Mouse (Mus musculus) erythroblast, adult 5-6 weeks (primary cell): Measurements from ENCODE around the gene Gadd45a. TPM values are rescaled to one million over a fixed set of nuclear protein-coding genes. Genes with fewer than 3 reads are reported as not detected.

Experiments used
- ATAC-seq: replicated peaks from 2 replicates; pipeline ENCODE4 v1.8.0; 2016; ENCODE audit warnings: moderate number of reproducible peaks, mild to moderate bottlenecking, moderate TSS enrichment, inconsistent platforms; ENCODE audit not compliant: poor library complexity, low FRiP score, severe bottlenecking
- total RNA-seq, 2 experiments: library from RNA; stranded (forward) in 1 of 2; stranded (reverse) in 1 of 2; fragments of 150-400 nt in 1 of 2; fragments of 200-764, 138-1000 nt in 1 of 2; gene quantifications; 2 replicates each; pipeline versions ENCODE4 v1.2.3 to v1.2.4; 2015 to 2017; ENCODE audit warnings: low replicate concordance in 2 of 2

Gadd45a gene
- total RNA-seq (2015; ENCODE audit: low replicate concordance) (401 and 415 TPM in 2 replicates), total RNA-seq (2017; ENCODE audit: low replicate concordance) (648 and 695 TPM in 2 replicates)

DNA sequence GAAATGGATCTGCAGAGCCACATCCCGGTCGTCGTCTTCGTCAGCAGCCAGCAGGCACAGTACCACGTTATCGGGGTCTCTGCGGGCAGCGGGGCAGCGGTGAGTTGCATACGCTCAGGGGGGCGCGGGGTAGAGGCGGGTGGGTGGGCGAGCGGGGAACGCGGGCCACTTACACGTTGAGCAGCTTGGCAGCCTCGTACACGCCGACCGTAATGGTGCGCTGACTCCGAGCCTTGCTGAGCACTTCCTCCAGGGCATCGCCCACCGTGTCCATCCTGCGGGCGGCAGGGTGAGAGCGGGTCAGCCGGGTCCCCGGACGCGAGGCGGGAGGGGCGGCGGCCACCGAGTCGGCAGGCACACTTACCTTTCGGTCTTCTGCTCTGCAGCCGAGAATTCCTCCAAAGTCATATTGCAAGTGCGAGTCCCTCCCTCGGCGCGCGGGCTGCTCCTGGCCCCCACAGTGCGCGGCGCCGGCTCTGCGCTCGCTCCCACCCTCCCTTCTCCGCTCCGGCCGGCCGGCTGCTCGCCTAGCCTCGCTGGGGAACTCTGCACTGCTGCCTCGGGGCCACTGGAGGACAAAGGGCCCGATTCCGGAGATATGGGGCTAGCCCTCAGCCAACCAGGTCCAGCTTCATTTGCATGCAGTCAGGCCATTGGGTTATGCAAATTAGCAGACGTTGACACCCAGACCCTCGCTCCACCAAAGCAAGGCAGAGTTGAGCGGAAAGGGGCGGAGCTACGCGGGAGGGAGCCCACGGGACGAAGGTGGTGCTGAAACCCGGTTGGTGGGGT, at the start of gene Gadd45a:
TSS of gene Gadd45a (minus strand) at position 621 of the 792 bp plus-strand sequence.
- ATAC-seq: peak; percentile 81

GRCm38 (mm10) chr6:67085850-67086437, 48.7 kb upstream of the Gadd45a start:
- no peak for ATAC-seq

DNA sequence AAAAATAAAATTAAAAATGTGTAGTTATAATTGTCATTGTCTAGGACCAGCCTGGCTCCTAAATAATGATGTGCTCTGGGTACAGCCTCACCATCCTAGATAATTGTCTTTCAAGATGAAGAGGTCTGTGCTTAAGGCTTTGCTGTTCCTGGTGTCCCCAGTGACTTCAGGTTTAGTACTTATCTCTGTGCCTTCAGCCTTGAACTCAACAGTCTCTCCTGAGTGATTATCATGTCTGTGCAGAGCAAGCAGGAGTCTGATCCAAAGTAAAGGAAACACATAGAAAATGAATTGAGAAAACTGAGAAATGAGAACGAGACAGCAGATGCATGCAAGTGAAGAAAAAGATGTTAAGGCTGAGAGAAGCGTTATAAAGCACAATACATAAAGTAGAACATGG, 47.2 kb upstream of the Gadd45a start:
- peak; percentile 85 for ATAC-seq

GRCm38 (mm10) chr6:67081141-67081540, 43.9 kb upstream of the Gadd45a start:
- ATAC-seq: no peak

GRCm38 (mm10) chr6:67078076-67078475, 40.8 kb upstream of the Gadd45a start:
- no peak for ATAC-seq

DNA sequence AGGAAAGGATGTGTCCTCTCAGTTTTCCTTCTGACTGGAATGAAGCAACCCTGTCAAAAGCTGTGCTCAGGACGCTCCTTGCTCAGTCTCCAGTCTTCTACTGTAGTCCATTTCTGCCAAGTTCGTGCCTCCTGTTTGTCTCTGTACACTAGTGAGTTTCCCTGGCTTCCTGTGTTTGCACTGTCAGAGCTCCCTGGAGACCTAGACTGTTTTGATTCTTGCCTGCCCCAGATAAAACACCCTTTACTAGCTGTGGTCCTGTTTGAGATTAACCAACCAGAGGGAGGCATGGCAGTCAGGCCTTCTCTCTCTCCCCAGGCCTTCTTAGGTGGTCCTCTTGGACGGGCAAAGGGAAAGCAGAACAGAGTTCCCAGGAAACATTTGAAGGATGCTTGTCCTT, 40.2 kb upstream of the Gadd45a start:
- 0 out of 2 replicates have a peak, but pooled peaks have one; percentile 47 for ATAC-seq

GRCm38 (mm10) chr6:67076348-67076747, 39.1 kb upstream of the Gadd45a start:
- ATAC-seq: no peak

GRCm38 (mm10) chr6:67074868-67075267, 37.6 kb upstream of the Gadd45a start:
- no peak for ATAC-seq

GRCm38 (mm10) chr6:67073929-67074328, 36.7 kb upstream of the Gadd45a start:
- ATAC-seq: no peak

DNA sequence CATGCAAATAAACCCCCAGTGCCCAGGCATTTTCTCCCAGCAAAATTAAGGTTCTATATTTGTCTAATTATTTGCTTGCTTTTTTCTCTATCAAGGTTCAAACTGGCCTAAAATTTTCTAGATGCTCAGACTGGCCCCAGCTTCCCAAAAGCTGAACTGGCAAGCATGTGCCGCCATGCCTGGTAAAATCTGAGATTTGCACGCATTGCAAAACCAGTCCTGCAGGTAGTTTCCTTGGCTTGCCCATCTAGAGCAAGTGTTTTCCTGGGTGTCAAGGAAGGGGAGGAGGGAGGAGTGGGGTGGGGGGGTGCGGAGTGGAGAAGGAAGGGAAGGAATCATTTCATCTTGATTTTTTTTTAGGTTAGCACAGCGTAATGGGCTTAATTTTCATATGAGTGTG, 36.2 kb upstream of the Gadd45a start:
- ATAC-seq: no peak

GRCm38 (mm10) chr6:67071615-67072014, 34.4 kb upstream of the Gadd45a start:
- no peak for ATAC-seq

GRCm38 (mm10) chr6:67069800-67070315, 32.6 kb upstream of the Gadd45a start:
- no peak for ATAC-seq

GRCm38 (mm10) chr6:67069219-67069762, 32.0 kb upstream of the Gadd45a start:
- ATAC-seq: no peak

DNA sequence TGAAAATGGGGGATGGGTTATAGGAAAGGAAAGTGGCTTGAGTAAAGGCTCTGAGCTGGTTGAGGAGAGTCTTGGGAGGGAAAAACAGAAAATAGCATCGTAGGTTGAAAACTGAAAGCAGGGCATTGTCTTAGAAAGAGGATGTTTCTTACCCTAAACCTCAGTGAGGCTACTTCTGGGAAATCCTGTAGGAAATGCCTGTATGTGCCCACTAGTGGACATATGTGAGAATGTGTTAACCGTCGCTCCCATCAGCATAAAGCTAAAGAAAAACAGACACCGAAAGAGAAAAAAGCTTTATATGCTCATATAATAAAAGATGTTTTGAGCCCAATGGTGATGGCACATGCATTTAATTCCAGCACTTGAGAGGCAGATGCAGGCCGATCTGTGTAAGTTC, 22.8 kb upstream of the Gadd45a start:
- no peak for ATAC-seq

DNA sequence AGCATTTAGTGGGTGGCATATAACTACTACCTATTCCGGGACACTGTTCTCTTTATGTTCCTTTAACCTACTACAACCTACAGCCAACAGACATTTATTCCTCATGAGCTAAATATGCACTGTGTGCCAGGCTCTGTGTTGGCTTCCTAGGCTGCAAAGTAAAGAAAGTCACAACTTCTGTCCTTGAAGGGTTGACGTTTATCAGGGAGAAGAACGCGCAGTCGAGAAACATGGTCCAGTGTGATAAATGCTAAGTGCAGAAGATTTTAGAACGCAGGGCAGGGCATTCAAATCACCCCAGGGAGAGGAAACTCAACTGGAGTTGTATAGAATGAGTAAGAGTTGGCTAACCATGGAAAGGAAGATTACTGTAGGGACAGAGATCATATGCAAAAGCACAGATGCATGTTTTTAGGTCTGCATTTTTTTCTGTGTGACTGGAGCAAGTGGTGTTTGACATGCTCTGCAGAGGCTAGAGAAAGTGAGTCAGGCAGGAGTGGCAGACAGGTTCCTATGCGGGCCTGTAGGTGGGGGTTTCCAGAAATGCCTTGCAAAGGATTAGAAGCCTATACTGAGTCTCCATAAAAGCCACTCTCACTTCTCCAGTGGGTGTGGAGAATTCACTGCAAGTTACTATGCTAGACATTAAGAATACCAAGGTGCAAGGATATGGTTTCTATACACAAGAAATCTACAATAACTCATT, 20.9 kb upstream of the Gadd45a start:
- ATAC-seq: peak; percentile 90

DNA sequence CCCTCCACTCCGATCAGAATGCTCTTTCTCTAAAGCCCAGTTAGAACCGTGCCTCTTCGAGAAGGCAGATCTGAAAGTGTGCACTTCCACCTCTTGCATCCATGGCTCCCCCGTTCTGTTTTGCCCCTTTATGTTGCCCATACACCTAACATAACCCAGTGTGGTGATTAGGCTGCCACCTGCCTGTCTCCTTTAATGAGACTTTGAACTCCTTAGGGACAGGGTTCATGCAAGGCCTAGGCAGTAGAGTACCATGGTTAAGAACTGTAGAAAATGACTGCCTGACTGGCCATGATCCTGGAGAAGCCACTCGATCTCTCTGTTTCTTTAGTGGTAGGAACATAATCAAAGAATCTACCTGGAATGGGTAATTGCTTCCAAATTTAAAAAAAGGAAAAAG, 20.3 kb upstream of the Gadd45a start:
- ATAC-seq: peak; percentile 53

GRCm38 (mm10) chr6:67056889-67057564, 19.8 kb upstream of the Gadd45a start:
- ATAC-seq: peak; percentile 17

GRCm38 (mm10) chr6:67056108-67056888, 19.0 kb upstream of the Gadd45a start:
- ATAC-seq: peak; percentile 41

- ATAC-seq: peak; percentile 67
These were observed 12.8 kb upstream of the Gadd45a start for GRCm38 (mm10) chr6:67050063-67050462.
